Mouse (Mus musculus) adrenal gland, adult 10 weeks (tissue): ENCODE data around the gene Gm3317. TPM values are rescaled to one million over a fixed set of nuclear protein-coding genes. Genes with fewer than 3 reads are reported as not detected.

Source experiments
- polyA plus RNA-seq: library from polyadenylated mRNA; stranded (reverse); fragments of 350-450 nt; fragmentation: Illumina TruSeq; extraction: RNeasy Lipid Tissue Mini Kit (QIAGEN cat#74804); gene quantifications from one replicate; pipeline ENCODE4 v1.2.3, GENCODE M21; 2014; ENCODE audit warnings: low read depth, low replicate concordance

The Gm3317 gene
- not detected for polyA plus RNA-seq

DNA sequence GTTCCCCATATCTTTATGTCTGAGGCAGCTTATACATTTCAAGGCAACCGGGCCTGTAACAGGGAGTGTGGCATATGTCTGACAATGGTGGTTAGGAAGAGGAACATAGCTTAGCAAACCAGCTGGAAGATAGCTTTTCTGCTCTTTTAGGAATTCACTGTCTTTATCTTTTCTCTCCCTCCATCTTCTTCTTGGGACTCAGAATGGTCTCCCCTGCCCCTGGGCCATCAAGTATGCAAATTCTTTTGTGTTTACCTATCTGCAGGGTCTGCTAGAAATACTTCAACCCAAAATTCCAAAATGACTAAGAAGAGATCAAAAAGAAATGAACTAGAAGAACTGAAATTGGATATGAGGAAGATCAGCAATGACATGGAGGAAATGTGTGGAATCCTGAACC is at the start of gene Gm3317:
Gm3317 (plus strand) TSS at position 301 of the 400 bp plus-strand sequence.

DNA sequence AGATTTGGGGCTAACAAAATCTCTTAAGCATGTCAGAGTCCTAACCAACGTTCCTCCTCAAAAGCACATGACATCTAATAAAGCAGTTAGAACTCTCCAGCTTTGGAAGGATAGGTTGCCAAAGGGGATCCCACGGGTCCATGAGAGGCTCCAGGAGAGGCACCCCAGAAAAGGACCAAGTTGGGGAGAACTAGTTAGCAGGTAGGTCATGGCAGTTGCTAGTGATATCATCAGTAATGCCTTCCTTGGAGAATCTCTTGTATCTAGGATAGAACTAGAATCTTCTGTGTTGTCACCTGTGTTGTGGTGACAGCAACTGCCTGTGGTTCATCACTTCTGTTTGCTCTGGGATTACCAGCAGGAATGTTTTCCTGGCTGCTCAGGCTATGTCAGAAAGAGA is 33.1 kb upstream of the Gm3317 start, which contains the start of gene Gm8279:
Gm8279 (plus strand) TSS at position 301 of the 400 bp plus-strand sequence.

DNA sequence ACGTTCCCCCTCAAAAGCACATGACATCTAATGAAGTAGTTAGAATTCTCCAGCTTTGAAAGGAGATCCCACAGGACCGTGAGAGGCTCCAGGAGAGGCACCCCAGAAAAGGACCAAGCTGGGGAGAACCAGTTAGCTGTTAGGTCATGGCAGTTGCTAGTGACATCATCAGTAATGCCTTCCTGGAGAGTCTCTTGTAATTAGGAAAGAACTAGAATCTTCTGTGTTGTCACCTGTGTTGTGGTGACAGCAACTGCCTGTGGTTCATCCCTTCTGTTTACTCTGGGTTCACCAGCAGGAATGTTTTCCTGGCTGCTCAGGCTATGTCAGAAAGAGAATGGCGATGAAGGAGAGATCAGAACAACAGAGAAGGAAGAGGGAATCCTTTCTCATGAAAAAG is 21.2 kb downstream of the Gm3317 start, which contains the start of gene Gm8271:
Gm8271 (plus strand) TSS at position 301 of the 400 bp plus-strand sequence.

Other genes with a start within 250 kb of the Gm3317 start
- gene Gm8297, start 180.6 kb upstream of the Gm3317 start, polyA plus RNA-seq, result not detected
- gene Gm3298, start 148.6 kb upstream of the Gm3317 start, polyA plus RNA-seq, result not detected
- gene 4930555G01Rik, start 113.9 kb upstream of the Gm3317 start, polyA plus RNA-seq, result not detected
- 1.6 TPM for gene Gm8281, start 93.5 kb upstream of the Gm3317 start, polyA plus RNA-seq
- gene Gm8279, start 33.0 kb upstream of the Gm3317 start, polyA plus RNA-seq, result not detected
- gene Gm8271, start 21.3 kb downstream of the Gm3317 start, polyA plus RNA-seq, result not detected
- gene Gm3526, start 96.0 kb downstream of the Gm3317 start, polyA plus RNA-seq, result not detected
- not detected for gene Gm3542, start 170.4 kb downstream of the Gm3317 start, polyA plus RNA-seq
- gene Gm3500, start 224.5 kb downstream of the Gm3317 start, polyA plus RNA-seq, result 0.58 TPM